Mouse (Mus musculus) C2C12 (cell line): ENCODE measurements around the gene L1td1.

ENCODE experiments used
- CEBPB ChIP-seq: IDR thresholded peaks from one replicate; pipeline ENCODE4 v1.6.1; 2011; ENCODE audit warnings: low read depth, mild to moderate bottlenecking, control low read depth, moderate library complexity
- CTCF ChIP-seq: IDR thresholded peaks from one replicate; pipeline ENCODE4 v1.5.1; 2011; ENCODE audit not compliant: control insufficient read depth, insufficient read depth, insufficient read length
- FOSL1 ChIP-seq: IDR thresholded peaks from one replicate; pipeline ENCODE4 v1.8.0; 2011; ENCODE audit warnings: mild to moderate bottlenecking, low read length; ENCODE audit not compliant: poor library complexity, insufficient read depth, severe bottlenecking
- MAX ChIP-seq: IDR thresholded peaks from one replicate; pipeline ENCODE4 v1.6.1; 2011; ENCODE audit warnings: mild to moderate bottlenecking, control low read depth
- MYOD1 ChIP-seq: IDR thresholded peaks from one replicate; pipeline ENCODE4 v1.6.1; 2011; ENCODE audit warnings: low read depth; ENCODE audit not compliant: control insufficient read depth, insufficient read length
- MYOG ChIP-seq: IDR thresholded peaks from one replicate; pipeline ENCODE4 v1.6.1; 2011; ENCODE audit not compliant: control insufficient read depth, insufficient read length; ENCODE audit errors: extremely low read depth
- USF1 ChIP-seq: IDR thresholded peaks from one replicate; pipeline ENCODE4 v1.6.1; 2011; ENCODE audit warnings: low read depth, mild to moderate bottlenecking, control low read depth, moderate library complexity

DNA sequence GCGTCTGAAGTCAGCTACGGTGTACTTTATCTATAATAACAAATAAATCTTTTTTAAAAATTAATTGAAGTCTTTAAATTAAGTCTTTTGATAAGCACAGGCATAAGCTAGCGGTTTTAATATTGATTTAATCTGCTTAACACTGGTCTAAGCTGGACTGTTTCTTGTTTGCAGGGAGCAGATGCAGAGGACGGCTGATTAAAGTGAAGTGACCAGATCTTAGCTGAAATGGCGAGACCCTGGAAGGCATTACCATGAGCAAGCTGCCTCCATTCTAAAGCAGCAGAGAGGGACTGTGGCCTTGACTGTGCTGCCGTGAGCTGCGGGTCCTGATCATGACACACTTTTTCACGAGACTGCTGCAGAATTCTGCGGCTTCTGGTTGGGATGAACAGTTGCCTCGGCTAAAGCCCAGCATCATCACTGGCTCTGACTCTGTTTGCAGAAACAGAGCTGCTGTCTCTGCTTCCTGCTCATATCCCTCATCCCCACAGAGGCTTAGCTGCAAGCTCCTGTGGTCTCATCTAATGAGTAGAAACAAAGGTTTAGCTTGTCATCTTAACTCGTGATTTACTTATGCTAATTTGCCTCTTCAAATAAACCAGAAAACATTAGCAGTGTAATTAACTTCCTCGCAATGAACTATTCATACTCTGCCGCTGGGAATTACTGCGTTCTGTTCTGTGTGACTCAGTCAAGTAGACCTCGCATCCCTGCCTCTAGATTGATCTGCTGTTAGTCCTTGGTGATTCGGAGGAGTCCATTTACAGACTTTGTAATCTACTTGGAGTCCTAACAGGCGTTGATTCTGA is 8.6 kb upstream of the L1td1 start:
- TF ChIP-seq MYOG (no peak), CTCF (no peak), CEBPB (no peak), MAX (no peak), USF1 (no peak), MYOD1 (no peak), FOSL1 (no peak)
